Mouse (Mus musculus) megakaryocyte, embryonic 14.5 days (primary cell): ENCODE results near the gene Znrf4.

Experiments
- FLI1 ChIP-seq: IDR thresholded peaks from 2 replicates; pipeline ENCODE4 v1.6.1; 2012; ENCODE audit warnings: low read length, inconsistent platforms, mixed read lengths
- GATA1 ChIP-seq: IDR thresholded peaks from 3 replicates; pipeline ENCODE4 v1.6.1; 2012; ENCODE audit warnings: mixed read lengths, low read length, inconsistent platforms, borderline replicate concordance

- TF ChIP-seq GATA1 (no peak), FLI1 (no peak)
These were observed 1.7 kb downstream of the Znrf4 start for GRCm38 (mm10) chr17:56510473-56510969.
